Mouse (Mus musculus) activated CD4-positive, CD25-positive, alpha-beta regulatory T cell, adult 4 months (primary cell): Measurements from ENCODE around the gene Pawr. TPM values are rescaled to one million over a fixed set of nuclear protein-coding genes. Genes with fewer than 3 reads are reported as not detected.

ENCODE experiments used
- ATAC-seq: one replicate; pipeline ENCODE4 v1.8.0; 2017
- polyA plus RNA-seq, 2 experiments: library from polyadenylated mRNA; unstranded; fragments of 100-300 nt; shearing (Covaris generic); gene quantifications; one replicate each; pipeline ENCODE4 v1.2.1; 2017

Pawr gene
- polyA plus RNA-seq, 2 experiments from 2014 or later = not detected

DNA sequence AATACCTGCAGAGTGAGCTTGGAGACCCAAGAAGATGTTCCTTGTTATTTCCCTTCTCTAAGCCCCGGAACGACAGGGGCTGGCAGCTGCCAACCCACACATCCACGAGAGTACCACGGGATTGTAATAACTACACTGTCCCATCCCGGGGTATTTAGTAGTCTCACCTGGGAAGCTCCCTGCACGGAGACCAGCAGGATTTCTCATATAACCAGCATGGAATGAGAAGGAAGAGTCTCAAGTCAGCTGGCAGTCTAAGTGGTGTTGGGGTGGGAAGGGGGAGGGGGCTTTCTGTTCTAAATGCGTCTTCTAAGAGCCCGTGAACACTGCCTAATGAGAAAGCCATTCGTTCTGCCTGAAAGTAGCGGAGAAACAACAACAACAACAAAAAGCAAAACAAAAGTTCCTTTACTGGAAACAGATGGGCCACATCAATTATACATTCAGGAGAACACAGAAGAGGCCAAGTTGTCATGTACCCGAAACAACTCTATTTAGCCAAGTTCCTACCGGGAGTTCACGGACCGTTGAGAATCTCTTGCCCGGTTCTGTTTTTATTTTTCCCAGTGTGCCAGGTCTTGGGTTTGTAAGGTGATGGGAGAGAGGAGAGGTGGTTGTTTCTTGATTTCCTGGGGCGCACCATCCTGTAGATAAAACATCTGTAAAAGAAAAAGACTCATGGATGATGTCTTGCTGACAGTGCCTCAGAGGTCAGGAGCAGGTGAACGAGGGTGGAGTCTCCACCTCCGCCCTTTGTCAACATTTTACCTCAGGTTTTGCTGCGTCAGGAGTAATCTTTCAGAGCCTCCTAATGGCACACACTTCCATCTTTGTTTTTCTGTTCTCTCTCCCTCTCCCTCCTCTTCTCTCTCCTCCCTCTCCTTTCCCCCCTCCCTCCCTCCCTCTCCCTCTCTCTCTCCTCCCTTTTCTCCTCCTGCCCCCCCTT is 112.3 kb downstream of the Pawr start:
- ATAC-seq = no peak

DNA sequence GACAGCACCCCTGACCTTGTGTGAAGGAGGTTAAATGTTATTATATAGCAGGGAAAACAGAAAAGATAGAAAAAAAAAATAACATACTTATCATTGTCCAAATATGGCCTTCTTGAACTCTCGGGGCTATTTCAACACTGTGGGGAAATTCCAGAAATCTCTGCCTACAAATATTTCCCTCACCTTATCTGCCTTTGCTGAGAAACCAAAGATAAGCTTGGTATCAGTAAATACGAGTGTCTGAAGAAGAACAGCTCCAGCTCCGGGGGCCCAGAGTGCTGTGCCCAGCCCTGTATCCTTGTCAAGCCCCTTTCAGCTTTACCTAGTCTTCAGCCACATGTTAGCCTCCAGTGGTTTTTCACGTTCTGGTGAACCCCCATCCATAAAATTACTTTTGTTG is 113.2 kb downstream of the Pawr start:
- no peak for ATAC-seq

GRCm38 (mm10) chr10:108445606-108446005 is 113.7 kb downstream of the Pawr start:
- ATAC-seq = no peak

GRCm38 (mm10) chr10:108446041-108446931 is 114.4 kb downstream of the Pawr start:
- ATAC-seq = peak; percentile 75

- no peak for ATAC-seq
Observed at GRCm38 (mm10) chr10:108447211-108447610, 115.3 kb downstream of the Pawr start.

DNA sequence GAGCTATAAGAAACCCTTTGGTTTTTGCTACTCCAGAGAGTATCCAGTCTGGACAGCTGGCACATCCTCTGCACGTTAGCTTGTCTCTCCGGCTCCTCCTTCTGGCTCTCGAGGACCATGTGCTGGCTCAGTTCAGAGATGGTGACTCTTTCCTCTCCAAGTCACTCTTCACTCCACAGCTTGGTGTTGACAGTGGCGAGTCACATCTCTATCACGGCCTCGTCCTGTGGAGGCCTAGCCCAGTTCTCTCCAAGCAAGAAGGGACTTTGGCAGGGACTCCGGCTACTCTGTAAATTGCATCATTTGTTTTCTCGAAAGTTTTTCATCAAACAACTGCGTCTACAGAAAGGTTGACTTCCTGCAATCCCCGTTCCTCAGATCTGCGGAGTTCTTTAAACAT is 116.5 kb downstream of the Pawr start:
- no peak for ATAC-seq

DNA sequence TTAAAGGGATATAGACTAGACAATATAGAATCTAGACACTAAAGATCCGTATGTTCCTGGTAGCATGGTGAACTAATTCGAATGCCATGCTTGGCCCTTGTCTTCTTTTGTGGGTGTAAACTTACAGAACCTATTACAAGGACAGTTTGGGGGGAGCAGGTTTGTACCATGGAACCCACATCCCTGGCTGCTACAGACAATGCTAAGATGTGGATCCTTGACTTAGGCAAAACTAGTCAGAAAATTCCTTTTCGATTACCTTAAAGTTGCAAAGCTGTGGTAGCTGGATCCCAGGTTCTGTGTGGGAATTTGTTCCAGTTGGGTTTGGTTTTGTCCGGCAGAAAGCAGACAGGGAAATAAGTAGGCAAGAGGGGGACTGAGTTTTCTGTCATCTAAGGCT is 118.5 kb downstream of the Pawr start:
- ATAC-seq = no peak

- ATAC-seq = no peak
Observed at GRCm38 (mm10) chr10:108451516-108451915, 119.6 kb downstream of the Pawr start.

DNA sequence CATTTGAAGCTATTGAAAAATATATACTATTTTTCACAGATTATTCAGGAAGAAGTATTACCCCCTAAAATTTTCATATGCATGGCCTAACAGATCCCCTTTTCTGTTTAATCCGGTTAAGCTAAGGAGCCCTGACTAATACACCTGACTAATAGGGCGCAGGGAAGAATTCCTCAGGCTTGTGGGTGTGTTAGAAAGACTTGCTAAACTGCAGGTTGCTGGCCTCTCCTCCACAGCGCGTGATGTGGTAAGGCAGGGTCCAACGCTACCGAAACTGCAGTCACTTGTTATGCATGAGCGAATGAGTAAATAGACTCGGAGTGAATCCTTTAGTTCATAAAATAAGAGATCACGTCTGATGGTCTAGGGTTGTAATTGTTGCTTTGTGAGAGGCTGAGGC is 120.5 kb downstream of the Pawr start:
- ATAC-seq = no peak

DNA sequence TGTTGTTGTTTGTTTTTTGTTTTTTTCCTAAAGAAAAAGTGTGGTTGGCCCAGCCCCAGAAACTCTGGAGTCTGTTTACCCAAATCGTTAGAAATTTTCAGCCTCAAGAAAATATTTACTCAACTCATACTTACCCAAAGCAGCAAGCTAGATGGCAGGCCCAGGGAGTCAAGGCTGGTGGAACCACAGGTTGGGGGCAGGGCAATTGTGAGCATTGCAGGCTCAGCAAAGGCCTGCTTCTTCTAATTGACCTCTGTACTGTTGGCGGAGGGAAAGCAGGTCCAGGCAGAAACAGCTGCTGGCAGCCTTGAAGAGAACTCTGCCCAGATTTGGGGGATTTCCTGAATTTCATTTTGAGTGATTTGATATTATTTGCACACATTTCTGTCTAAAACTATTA is 121.6 kb downstream of the Pawr start:
- no peak for ATAC-seq

DNA sequence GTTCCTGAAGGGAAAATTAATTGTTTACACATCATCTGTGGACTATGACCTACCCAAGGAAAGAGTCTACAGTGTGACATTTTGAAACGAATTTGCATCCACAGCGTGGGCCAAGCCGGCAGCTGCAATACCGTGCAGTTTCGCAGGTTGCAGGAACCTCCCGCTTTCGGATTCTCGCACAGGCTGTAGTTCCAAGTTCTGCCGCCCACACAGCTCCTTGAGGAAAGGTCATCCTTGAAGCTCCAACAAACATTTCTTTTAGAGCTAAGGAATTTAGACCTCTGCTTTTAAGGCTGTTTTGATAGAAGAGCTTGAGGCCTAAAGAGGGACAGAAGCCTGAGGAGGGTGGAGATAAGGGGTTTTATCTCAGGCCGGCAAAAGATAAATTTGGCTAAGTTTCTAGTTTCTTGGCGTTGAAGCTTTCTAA is 122.8 kb downstream of the Pawr start:
- no peak for ATAC-seq

DNA sequence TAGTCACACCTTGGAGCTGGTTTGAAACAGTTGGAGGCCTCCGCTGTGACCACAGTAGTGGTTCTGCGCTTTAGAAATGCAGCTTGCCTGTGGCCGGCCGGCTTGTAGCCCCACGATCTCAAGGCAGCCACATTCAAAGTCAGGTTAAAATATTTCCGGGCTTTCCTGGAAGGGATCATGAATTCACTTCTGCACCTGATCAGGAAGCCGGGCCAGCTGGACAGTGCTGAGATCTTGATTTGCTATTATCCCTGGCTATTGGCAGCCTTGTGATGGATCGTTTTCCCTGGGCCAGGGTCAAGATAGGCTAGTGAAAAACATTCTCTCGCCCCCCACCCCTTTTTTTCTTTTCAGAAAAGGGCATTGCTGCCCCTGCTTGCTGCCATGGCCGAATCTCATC is 123.3 kb downstream of the Pawr start:
- no peak for ATAC-seq

GRCm38 (mm10) chr10:108455883-108456282 is 124.0 kb downstream of the Pawr start:
- ATAC-seq = no peak

GRCm38 (mm10) chr10:108457054-108457453 is 125.1 kb downstream of the Pawr start:
- no peak for ATAC-seq

DNA sequence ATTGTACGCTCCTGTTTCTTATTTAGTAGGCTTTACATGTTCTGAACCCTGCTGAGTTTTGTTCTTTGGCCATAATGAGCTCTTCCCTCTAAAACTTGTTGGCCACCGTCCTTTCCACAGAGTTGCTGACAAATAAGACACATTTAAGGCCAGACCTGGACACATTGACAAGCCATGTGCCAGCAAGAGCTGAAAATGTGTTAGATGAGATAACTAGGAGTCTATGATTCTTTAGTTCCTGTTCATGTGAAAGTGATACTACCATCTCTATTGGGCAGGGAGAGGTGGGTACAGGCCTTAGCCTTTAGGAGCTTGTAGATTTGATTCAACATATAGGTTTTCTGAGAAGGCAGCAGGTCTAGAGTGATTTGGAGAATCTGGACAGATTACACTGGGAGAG is 129.9 kb downstream of the Pawr start:
- no peak for ATAC-seq

Other genes starting within 250 kb of the Pawr start
- gene Ppp1r12a, start 169.9 kb upstream of the Pawr start, polyA plus RNA-seq = 100 to 1,000 TPM; 253 to 272 TPM